Mouse (Mus musculus): ENCODE results near the gene Lmo3. TPM values are rescaled to one million over a fixed set of nuclear protein-coding genes. Genes with fewer than 3 reads are reported as not detected.

Lmo3 gene
- polyA plus RNA-seq, 1 experiment from 2014 or later: 142 TPM

DNA sequence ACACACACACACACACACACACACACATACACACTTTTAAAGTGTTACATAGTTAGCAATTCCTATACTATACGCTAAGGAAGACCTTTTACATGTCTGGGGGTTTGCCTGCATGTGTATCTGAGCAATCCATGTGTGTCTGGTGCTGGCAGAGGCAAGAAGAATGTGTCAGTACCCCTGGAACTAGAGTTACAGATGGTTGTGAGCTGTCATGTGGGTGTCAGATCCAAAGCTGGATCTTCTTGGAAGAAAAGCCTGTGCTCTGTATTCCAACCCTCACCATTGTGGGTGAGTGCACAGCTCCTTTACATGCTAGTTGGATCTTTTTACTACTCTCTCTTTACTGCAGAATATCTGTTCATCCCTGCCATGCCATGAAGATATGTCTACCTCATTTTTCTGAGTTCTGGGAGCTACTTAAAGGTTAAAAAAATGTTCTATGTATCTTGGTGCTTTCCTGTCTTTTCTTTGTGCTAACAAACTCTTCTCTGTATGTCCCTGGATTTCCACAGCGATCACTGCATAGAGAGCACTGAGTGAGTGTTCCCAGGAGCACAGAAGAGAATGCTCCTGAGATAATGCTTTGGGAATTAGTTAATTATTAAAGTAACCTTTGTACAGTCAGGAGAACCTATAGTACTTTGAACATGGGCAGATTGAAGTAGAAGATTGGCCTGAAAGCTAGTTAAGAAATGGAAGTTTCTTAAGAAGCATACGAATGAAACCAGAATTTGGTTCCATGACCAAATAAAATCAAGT is 231.0 kb downstream of the Lmo3 start:
- Histone ChIP-seq H3K4me1 (replicated peaks) (no peaks in the 10 kb centered on the region), H3K36me3 (no peaks in the 10 kb centered on the region), H3K27ac (no peak overlapping the region), H3K4me2 (replicated peaks) (no peak overlapping the region), H3K4me3 (replicated peaks) (no peak overlapping the region), H3K27me3 (no peaks in the 10 kb centered on the region), H3K9me3 (no peaks in the 10 kb centered on the region), H3K9ac (replicated peaks) (no peak overlapping the region)
- 84% methylated on average over 3 of the region's 3 CpGs for WGBS
- ATAC-seq: no peak

DNA sequence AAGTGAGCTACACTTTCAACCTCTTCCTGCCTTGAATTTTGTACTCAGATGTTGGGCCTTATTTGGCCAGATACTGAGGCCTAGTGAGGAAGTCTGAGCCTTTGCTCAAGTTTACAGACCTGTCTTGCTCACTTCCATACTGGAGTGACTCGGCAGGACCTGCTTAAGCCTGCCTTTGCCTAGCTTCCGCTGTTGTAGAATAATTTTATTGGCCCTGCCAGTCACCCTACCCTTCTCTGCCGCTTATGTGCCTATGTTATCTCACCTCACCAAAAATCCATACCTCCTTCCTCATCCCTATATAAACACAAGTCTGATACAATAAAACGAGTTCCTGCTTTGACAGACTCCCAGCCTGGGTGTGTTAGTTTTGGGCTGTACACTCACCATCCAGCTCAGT is 235.2 kb downstream of the Lmo3 start:
- WGBS: 94% methylated on average over 4 of the region's 4 CpGs
- H3K4me1 ChIP-seq (replicated peaks): no peaks in the 10 kb centered on the region
- ATAC-seq: no peak
- H3K36me3 ChIP-seq: no peaks in the 10 kb centered on the region
- no peak overlapping the region for H3K27ac ChIP-seq
- no peak overlapping the region for H3K9ac ChIP-seq (replicated peaks)
- no peaks in the 10 kb centered on the region for H3K27me3 ChIP-seq
- H3K4me2 ChIP-seq (replicated peaks): no peak overlapping the region
- H3K9me3 ChIP-seq: 0 out of 2 replicates have a peak, but pooled peaks cover 7% of the 10 kb centered on the region
- H3K4me3 ChIP-seq (replicated peaks): no peak overlapping the region

DNA sequence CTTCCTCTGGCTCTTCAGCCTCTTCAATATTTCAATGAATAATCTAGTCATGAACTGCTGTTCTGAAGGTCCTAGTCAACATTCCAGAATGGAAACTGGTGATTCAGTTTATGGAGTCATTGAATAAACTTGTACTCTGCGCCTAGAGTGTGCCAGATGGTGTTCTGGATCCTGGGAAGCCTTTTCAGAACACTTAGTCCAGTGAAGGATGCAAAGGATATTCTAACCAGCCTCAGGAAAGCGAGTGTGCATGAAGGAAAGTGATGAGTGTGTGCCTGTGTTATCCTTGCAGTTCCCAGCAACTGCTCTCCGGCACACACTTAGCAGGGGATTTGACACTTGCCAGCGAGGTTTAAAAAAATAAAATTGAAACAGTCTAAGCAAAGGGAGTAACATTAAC is 245.9 kb downstream of the Lmo3 start:
- H3K36me3 ChIP-seq: no peaks in the 10 kb centered on the region
- H3K4me2 ChIP-seq (replicated peaks): no peak overlapping the region
- no peak overlapping the region for H3K9ac ChIP-seq (replicated peaks)
- peaks cover 7% of the 10 kb centered on the region for H3K9me3 ChIP-seq
- H3K27me3 ChIP-seq: no peaks in the 10 kb centered on the region
- no peak for ATAC-seq
- no peak overlapping the region for H3K27ac ChIP-seq
- H3K4me1 ChIP-seq (replicated peaks): no peaks in the 10 kb centered on the region
- H3K4me3 ChIP-seq (replicated peaks): no peak overlapping the region
- 81% methylated on average over 4 of the region's 4 CpGs for WGBS

DNA sequence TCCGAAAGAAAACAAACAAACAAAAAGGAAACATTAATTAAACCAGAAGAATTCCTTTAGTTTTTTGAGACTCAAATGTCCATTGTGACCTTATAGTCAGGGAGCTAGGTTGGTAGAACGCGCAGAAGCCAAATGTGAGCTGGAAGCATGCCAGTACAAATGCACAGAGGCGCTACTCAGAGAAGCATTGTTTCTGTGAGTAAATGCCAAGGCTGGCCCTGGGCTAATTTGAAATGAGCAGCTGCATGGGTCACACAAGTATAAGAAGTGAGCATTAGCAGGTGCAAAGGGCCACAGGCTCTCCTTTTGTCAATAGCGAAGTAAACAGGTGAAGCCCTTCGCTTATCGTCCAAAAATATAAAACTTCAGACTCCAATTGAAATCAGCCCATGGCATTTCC is 247.8 kb downstream of the Lmo3 start:
- no peaks in the 10 kb centered on the region for H3K36me3 ChIP-seq
- no peak for ATAC-seq
- no peak overlapping the region for H3K4me2 ChIP-seq (replicated peaks)
- no peaks in the 10 kb centered on the region for H3K4me1 ChIP-seq (replicated peaks)
- 71% methylated on average over 7 of the region's 7 CpGs for WGBS
- H3K27ac ChIP-seq: no peak overlapping the region
- H3K9me3 ChIP-seq: no peaks in the 10 kb centered on the region
- H3K4me3 ChIP-seq (replicated peaks): no peak overlapping the region
- no peak overlapping the region for H3K9ac ChIP-seq (replicated peaks)
- H3K27me3 ChIP-seq: no peaks in the 10 kb centered on the region

DNA sequence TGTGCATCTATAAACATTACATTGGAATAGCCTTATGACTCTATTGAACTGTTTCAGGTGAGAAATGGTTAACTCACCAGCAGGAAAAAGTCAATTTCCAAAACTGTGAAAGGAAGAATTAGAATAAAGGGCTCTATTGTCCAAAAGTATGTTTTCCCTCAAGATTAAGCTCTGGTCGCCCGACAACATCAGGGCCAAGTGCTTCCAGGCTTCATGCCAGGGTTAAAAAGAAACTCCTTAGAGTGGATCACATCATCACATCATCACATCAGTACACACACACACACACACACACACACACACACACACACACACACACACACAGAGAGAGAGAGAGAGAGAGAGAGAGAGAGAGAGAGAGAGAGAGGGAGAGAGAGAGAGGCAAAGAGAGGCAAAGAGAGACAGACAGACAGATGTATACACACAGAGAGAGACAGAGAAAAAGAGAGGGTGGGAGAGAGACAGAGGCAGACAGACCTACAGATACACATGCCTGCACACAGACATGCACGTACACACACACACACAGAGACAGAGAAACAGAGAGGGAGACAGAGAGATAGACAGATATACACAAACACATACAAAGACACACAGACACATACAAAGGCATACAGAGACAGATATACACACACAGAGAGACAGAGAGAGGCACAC is 255.9 kb downstream of the Lmo3 start:
- 47% methylated on average over 3 of the region's 3 CpGs for WGBS
- Histone ChIP-seq H3K9me3 (no peaks in the 10 kb centered on the region), H3K9ac (replicated peaks) (no peak overlapping the region), H3K4me1 (replicated peaks) (no peaks in the 10 kb centered on the region), H3K27me3 (no peaks in the 10 kb centered on the region), H3K27ac (no peak overlapping the region), H3K4me3 (replicated peaks) (no peak overlapping the region), H3K36me3 (no peaks in the 10 kb centered on the region), H3K4me2 (replicated peaks) (no peak overlapping the region)
- no peak for ATAC-seq

DNA sequence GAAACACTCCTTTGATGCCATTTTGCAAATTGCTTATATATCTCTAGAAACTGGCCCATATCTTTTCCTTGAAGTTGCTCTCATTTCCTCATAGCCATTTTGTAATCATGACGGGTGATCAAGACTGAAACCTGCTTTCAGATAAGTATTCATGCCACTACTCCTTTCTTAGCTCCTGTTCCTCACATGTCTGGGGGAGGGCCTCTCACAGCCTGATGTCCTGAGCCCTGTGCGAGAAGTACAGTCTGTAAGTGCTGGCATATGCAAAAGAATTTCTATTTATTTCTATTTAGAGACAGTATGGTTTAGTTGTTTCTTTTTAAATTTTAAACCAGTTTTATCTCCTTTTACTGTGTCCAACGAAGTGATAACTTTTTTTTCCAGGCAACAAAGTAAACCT is 256.6 kb downstream of the Lmo3 start:
- no peak for ATAC-seq
- Histone ChIP-seq H3K4me2 (replicated peaks) (no peak overlapping the region), H3K36me3 (no peaks in the 10 kb centered on the region), H3K27me3 (no peaks in the 10 kb centered on the region), H3K4me3 (replicated peaks) (no peak overlapping the region), H3K9ac (replicated peaks) (no peak overlapping the region), H3K9me3 (no peaks in the 10 kb centered on the region), H3K4me1 (replicated peaks) (no peaks in the 10 kb centered on the region), H3K27ac (no peak overlapping the region)
- 75% methylated on average over 3 of the region's 3 CpGs for WGBS

DNA sequence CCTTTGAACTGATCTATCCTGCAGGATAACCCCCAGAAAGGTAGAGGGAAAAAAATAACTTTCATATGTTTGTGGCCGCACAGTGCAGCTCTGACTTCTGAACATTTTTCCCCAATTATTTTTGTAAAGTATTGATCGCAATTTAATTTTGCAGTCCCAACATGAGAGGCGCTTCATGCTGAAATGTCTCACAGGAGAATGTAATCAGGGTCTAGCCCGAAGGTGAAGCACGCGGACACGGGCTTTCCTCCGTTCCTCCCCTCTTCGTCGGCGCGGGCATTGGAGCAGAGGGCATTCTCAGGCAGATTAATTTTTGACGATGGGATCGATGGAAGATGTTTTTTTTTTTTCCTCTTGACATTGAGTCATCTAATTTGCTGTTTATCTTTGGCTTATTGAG is 258.4 kb downstream of the Lmo3 start:
- no peaks in the 10 kb centered on the region for H3K9me3 ChIP-seq
- H3K4me2 ChIP-seq (replicated peaks): no peak overlapping the region
- 89% methylated on average over 14 of the region's 14 CpGs for WGBS
- H3K9ac ChIP-seq (replicated peaks): no peak overlapping the region
- ATAC-seq: no peak
- H3K36me3 ChIP-seq: no peaks in the 10 kb centered on the region
- no peak overlapping the region for H3K4me3 ChIP-seq (replicated peaks)
- no peaks in the 10 kb centered on the region for H3K4me1 ChIP-seq (replicated peaks)
- no peak overlapping the region for H3K27ac ChIP-seq
- no peaks in the 10 kb centered on the region for H3K27me3 ChIP-seq

DNA sequence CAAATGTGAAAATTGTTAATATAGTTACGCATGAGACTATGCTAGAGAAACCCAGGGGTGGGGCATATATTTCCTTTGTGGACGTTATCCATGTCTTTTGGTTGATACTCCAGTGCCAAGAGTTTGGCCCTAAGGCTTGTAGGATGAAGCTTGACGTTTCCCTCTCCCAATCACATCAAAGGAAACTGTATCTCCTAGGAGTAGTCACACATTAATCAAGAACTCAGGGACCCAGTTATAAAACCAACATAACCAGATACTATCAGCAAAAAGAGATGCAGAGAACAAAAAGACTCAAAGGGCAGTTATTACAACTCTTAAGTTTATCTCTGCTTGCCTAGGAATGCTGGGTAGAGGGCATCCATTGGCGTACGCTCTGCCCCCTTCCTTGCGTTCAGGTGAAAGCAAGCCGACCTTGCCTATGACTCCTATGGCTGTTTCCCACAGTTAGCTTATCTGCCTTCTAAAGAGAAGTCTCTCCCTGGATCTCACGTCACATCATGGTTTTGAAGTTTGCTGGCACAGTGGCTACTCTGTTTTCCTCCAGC is 261.5 kb downstream of the Lmo3 start:
- Histone ChIP-seq H3K9ac (replicated peaks) (no peak overlapping the region), H3K27me3 (no peaks in the 10 kb centered on the region), H3K36me3 (no peaks in the 10 kb centered on the region), H3K9me3 (no peaks in the 10 kb centered on the region), H3K27ac (no peak overlapping the region), H3K4me1 (replicated peaks) (no peaks in the 10 kb centered on the region), H3K4me3 (replicated peaks) (no peak overlapping the region), H3K4me2 (replicated peaks) (no peak overlapping the region)
- ATAC-seq: no peak
- WGBS: 89% methylated on average over 8 of the region's 8 CpGs

Other genes with a start within 250 kb of the Lmo3 start
- gene Igbp1b, start 76.6 kb upstream of the Lmo3 start, polyA plus RNA-seq (2015; fragmentation: Nextera tagmentation; extraction: Ambion mirVana): 0.54 TPM in 1 of 2 replicates, not detected in the other